Mouse (Mus musculus) megakaryocyte, adult 5-6 weeks (primary cell): Measurements from ENCODE around the gene Gm13030. TPM values are rescaled to one million over a fixed set of nuclear protein-coding genes. Genes with fewer than 3 reads are reported as not detected.
"Not testable (repeated sequence)": the region's sequence is repeated elsewhere in the genome, so short reads cannot be mapped to it uniquely, and the experiment has no call there.

ENCODE experiments used
- ATAC-seq: 2 replicates; pipeline ENCODE4 v1.8.0; 2016; ENCODE audit warnings: mild to moderate bottlenecking, inconsistent platforms; ENCODE audit not compliant: poor library complexity, severe bottlenecking
- total RNA-seq, 2 experiments: library from RNA; stranded (forward) in 1 of 2; stranded (reverse) in 1 of 2; fragments of 153-499, 151-499 nt in 1 of 2; fragments of 221-1000, 200-1000 nt in 1 of 2; gene quantifications; 2 replicates each; pipeline versions ENCODE4 v1.2.3 to v1.2.4; 2015 to 2017

Gm13030 gene
- total RNA-seq (2015) (not detected in 2 replicates), total RNA-seq (2017) (not detected in 2 replicates)

- ATAC-seq, result no peak
These were observed at the start of gene Gm13030 for GRCm38 (mm10) chr4:138873864-138874263. Gene Gm13030 (minus strand): TSS chr4:138873964.

DNA sequence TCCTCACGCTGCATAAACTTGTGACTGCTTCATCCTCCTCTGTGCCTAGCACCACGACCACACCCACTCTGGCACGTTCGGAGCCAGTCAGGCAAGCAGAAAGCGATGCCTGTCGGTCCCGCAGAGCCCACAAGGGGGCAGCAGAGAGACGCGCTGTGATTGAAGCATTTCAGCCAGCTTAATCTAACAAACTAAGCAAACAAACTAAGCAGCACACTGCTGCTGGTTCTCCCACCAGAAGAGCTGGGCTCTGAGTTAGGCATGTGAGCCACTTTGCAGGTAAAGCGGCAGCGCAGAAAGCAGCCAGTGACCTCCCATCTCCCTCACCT lies 48.3 kb upstream of the Gm13030 start:
- ATAC-seq, result peak; percentile 99

GRCm38 (mm10) chr4:138921254-138922130 lies 47.7 kb upstream of the Gm13030 start:
- ATAC-seq, result no peak

DNA sequence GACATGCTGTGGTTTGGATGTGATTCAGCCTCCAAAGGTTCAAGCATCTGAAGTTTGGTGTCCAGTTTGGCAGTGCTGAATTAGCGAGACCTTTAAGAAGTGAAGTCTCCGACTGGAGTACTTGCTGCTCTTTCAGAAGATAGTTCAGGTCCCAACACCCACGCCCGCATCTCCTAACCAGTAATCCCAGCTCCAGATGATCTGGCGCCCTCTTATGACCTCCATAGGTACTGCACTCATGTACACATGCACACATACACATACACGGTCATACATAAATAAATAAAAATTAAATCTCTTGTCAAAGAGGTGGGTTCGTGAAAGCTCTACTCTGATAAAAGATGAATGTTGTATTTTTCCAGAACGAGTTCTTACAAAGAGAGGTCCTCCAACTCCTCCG lies 43.5 kb upstream of the Gm13030 start:
- no peak for ATAC-seq

DNA sequence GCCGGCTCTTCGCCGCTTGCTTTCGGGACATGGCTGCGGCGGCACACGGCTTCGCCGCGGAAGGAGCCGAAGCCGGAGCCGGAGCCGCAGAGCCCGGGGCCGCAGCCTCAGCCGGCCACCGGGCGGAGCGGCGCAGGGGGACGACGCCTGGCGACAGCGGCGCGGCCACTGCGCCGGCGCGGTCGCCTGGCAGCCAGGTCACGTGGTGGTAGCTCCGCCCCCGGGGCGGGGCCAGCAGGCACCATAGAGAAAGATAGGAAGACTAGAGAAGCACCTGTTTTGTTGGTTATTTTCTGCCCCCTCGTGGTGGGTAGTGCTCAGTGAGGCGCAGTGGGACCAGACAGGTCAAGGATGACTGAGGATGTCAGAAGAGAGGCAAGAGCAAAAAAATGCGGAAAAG lies 40.0 kb upstream of the Gm13030 start, which contains the start of gene Otud3:
Gene Otud3, minus strand, starts transcription at position 149 of the 400 bp plus-strand sequence.
- ATAC-seq, result peak; percentile 94

DNA sequence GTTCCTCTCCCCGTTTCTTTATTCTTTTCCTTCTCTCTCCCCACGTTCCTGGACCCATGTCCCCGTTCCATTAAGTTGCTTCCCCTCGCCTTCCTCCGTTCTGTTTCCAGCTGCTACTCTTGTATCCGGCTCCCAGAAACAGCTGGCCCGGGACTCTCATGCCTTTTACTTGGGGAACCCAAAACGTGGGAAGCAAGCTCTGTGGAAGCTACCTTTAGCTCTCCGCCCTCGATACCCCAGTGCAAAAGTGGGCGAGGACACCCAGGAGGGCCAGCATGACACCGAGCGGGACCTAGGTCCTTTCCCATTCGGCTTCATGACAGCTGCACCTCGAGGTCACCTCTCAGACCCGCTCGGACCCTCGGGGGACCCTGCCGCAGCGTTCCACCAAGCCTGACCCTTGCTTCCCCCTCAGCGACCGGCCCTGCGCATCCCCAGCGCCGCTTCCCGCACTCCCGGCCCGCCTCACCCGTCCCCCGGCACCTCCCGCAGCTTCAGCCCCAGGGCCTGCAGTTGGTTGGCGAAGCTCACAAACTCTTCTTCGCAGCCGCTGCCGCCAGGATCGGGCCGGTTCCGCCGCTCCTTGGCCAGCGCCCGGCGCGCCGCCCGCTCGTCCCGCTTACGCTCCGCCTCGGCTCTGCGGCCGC lies 39.5 kb upstream of the Gm13030 start:
- ATAC-seq, result peak; percentile 35

DNA sequence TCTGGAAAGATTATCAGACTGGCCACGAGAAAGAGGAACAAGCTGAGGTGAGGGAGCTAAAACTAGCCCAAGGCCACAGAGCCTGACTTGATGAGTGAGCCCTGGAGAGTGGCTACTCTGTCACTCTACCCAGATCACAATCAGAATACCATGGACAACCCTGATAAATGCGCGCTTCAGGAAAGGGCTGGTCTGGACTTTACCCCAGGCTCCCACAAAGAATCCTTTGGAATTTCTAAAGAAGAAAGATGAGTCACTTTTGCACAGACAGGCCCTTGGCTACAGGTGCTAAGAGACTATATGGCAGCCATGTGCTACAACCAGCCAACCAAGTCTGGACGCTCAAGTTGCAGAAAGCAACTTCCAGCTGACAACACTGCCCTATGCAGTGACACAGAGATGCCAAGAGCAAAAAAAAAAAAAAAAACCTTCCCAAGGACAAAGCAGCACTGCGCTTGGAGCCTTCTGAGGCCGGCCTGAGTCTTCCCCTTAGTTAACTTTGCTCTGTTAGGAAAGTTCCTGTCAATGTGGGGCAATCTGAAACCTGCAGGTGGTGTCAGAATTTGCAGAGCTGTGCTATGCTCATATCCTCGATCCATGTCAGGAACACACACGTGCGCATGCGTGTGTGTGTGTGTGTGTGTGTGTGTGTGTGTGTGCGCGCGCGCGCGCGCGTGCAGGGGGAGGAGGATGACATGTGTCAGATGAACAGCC lies 32.0 kb upstream of the Gm13030 start:
- ATAC-seq, result peak; percentile 91

DNA sequence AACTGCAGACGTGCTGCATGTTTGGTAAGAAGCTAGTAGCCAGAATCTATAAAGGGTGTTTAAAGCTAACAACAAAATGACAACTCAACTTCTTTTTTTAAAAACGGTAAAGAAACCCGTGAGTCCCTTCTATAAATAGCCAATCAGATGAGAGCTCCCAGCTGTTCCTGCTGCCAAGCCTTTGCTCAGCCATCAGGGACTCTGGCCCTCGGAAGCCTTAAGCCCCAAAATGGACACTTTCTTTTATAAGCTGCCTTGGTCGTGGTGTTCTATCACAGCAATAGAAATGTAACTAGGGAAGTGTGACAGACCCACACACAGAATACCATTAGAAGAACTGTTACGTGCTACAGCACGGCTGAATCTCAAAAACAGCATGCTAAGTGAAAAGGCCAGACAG lies 25.6 kb upstream of the Gm13030 start:
- ATAC-seq, result no peak

DNA sequence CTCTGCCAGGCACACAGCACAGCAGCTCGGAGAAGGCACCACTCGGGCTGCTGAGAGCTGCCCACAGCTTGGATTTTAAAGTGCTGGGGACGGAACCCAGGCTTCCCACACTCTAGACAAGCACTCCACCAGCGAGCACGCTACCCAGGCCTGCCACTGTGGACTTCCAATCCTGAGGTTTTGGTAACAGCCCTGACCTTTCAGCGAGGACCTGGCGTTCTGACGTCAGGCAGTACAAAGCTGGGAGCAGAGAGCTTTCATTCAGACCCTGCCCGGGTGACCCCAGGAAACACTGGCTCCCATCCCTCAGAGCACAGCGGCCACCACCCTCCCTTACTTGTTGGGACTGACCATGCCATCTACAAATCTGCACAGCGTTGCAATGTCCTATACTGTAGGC lies 20.0 kb upstream of the Gm13030 start:
- ATAC-seq, result not testable (repeated sequence)

GRCm38 (mm10) chr4:138892655-138893054 lies 18.9 kb upstream of the Gm13030 start:
- no peak for ATAC-seq

GRCm38 (mm10) chr4:138889635-138890034 lies 15.9 kb upstream of the Gm13030 start:
- ATAC-seq, result no peak

DNA sequence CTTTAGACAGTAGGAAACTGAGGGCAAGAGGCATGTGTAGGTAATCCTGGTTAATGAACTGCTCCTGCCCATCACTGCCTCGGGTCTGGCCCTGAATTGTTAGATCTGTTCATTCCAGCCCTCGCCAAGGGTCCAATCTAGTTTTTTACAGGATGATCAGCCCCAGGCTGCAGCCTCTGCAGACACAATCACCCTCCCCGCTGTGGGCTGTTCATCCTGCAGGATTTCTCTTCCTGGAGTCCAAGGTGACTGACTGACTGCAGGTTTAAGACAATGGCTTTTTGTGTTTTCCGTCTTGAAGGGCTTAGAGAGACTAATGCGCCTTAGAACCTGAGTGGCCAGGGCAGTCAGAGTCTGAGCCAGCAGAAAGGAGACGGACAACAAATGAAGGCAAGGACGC lies 15.4 kb upstream of the Gm13030 start:
- ATAC-seq, result no peak

GRCm38 (mm10) chr4:138884261-138884660 lies 10.5 kb upstream of the Gm13030 start:
- ATAC-seq, result peak; percentile 93

- ATAC-seq, result no peak
These were observed 8.4 kb upstream of the Gm13030 start for GRCm38 (mm10) chr4:138882179-138882578.

GRCm38 (mm10) chr4:138880811-138881584 lies 7.2 kb upstream of the Gm13030 start:
- ATAC-seq, result no peak

DNA sequence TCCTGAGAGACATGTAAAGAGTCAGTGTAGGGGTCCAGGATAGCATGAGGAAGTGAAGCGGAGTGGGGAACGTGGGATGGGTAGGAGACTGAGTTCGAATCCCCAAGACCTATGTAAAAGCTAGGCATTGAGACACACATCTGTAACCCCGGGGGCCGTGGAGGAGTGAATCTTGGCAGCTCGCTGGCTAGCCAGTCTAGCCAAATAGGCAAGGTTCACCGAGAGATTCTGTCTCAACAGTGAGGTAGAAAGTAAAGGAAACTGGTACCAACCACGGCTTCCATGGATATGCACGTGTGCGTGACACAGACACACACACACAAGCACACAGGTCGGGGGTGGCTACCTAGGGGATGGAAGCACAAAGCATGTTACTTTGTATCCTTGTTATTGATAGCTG lies 6.0 kb upstream of the Gm13030 start:
- ATAC-seq, result no peak

DNA sequence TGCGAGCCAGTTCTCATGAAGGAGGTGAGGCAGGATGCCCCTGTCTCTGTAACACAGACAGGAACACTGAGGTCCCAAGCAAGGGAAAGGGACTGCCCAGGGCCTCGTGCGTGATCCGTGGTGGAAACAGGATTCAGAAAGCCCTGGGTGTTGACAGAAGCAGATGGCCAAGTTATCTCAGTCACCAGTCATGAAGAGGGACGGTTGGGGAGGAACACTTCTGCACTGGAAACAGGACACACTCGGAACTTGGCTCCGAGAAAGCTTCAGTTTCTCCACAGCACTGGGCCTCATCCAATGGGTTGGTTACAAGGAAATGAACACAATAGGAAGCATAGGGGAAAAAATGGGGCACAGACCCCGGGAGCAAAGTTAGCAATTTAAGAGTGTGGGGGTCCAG lies 5.0 kb upstream of the Gm13030 start:
- ATAC-seq, result no peak

DNA sequence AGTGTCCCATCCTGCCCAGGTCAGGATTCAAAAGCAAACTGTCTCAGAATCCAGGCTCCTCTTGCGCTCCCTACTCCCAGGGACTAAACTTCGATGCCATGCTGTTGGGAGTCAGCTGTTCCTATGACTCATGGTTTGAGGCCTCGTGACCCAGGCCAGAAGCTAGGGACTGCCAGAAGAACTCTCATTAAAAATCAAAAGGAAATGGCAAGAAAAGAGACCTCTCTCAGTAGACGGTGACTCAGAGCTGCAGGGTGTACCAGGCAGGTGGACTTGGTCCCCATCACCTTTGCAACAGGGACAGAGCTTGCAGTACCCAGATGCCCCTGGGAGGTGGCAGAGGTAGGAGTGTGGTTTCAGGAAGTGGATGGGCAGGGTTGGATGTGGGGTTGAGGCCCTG lies 4.0 kb upstream of the Gm13030 start, which contains the start of gene Pla2g2e:
Gene Pla2g2e, plus strand, starts transcription at position 212 of the 400 bp plus-strand sequence.
- ATAC-seq, result no peak

GRCm38 (mm10) chr4:138875986-138876385 lies 2.2 kb upstream of the Gm13030 start:
- no peak for ATAC-seq

DNA sequence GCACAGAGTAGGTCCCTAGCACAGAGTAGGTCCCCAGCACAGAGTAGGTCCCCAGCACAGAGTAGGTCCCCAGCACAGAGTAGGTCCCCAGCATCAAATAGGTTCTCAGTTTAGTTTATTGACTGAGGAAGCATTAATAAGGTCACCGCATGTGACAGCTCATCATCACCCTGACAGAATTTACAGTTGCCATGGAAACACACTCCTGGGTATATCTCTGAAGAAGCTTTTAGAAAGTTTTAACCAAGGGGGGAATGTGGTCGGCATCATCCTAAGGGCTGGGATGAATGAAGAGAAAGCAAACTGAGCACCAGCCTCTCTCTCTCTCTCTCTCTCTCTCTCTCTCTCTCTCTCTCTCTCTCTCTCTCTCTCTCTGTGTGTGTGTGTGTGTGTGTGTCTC lies 1.5 kb upstream of the Gm13030 start:
- ATAC-seq, result not testable (repeated sequence)

GRCm38 (mm10) chr4:138868666-138869065 lies 5.1 kb downstream of the Gm13030 start:
- ATAC-seq, result no peak
